Mouse (Mus musculus) heart, embryonic 12.5 days (tissue): ENCODE results near the gene Slc36a3. TPM values are rescaled to one million over a fixed set of nuclear protein-coding genes. Genes with fewer than 3 reads are reported as not detected.

Experiments
- ATAC-seq: fragments of 200-750 bp; cut with Nextera tagmentation; 2 replicates; pipeline ENCODE4 v1.8.0; 2017; ENCODE audit warnings: moderate TSS enrichment, moderate library complexity; ENCODE audit not compliant: insufficient number of reproducible peaks, low FRiP score
- H3K27ac ChIP-seq: fragments of 300-500 bp; sonication (generic); 2 replicates; pipeline ENCODE4 v1.5.1; 2016; ENCODE audit warnings: mild to moderate bottlenecking, moderate library complexity; ENCODE audit not compliant: poor library complexity, severe bottlenecking
- H3K27me3 ChIP-seq: fragments of 300-500 bp; sonication (generic); replicated peaks from 2 replicates; pipeline ENCODE4 v1.6.1; 2016; ENCODE audit warnings: mild to moderate bottlenecking, moderate library complexity
- H3K36me3 ChIP-seq: fragments of 300-500 bp; sonication (generic); 2 replicates; pipeline ENCODE4 v1.6.1; 2016; ENCODE audit warnings: mild to moderate bottlenecking, moderate library complexity
- H3K4me1 ChIP-seq: fragments of 300-500 bp; sonication (generic); replicated peaks from 2 replicates; pipeline ENCODE4 v1.6.1; 2016; ENCODE audit warnings: mild to moderate bottlenecking
- H3K4me2 ChIP-seq: fragments of 300-500 bp; sonication (generic); 2 replicates; pipeline ENCODE4 v1.6.1; 2016; ENCODE audit warnings: mild to moderate bottlenecking, moderate library complexity
- H3K4me3 ChIP-seq: fragments of 300-500 bp; sonication (generic); 2 replicates; pipeline ENCODE4 v1.5.1; 2016; ENCODE audit warnings: mild to moderate bottlenecking
- H3K9ac ChIP-seq: fragments of 300-500 bp; sonication (generic); 2 replicates; pipeline ENCODE4 v1.6.1; 2016; ENCODE audit warnings: mild to moderate bottlenecking, moderate library complexity
- H3K9me3 ChIP-seq: fragments of 300-500 bp; sonication (generic); replicated peaks from 2 replicates; pipeline ENCODE4 v1.6.1; 2016; ENCODE audit warnings: mild to moderate bottlenecking, moderate library complexity
- WGBS: fragments of 180-500 bp; shearing (Covaris S2); methylation state at CpG from one replicate; pipeline ENCODE4 v1.1.7; 2016; 5-methylcytosine and 5-hydroxymethylcytosine counted together
- polyA plus RNA-seq: library from polyadenylated mRNA; unstranded; fragments of >200 nt; fragmentation: Nextera tagmentation; extraction: Ambion mirVana; gene quantifications from 2 replicates; pipeline ENCODE4 v1.2.1, GENCODE M21; 2016

Slc36a3 gene
- polyA plus RNA-seq, 1 experiment from 2014 or later: not detected

GRCm38 (mm10) chr11:55146855-55147254 lies 4.7 kb downstream of the Slc36a3 start:
- Histone ChIP-seq H3K27me3 (no peaks in the 10 kb centered on the region), H3K36me3 (no peaks in the 10 kb centered on the region), H3K4me1 (no peaks in the 10 kb centered on the region), H3K4me3 (no peak overlapping the region), H3K9me3 (no peaks in the 10 kb centered on the region; the same call in 1 of the 2 replicates), H3K27ac (no peak overlapping the region), H3K9ac (no peak overlapping the region), H3K4me2 (no peak overlapping the region)
- no peak for ATAC-seq
- 68% methylated on average over 1 of the region's 1 CpGs for WGBS

GRCm38 (mm10) chr11:55144011-55144410 lies 7.5 kb downstream of the Slc36a3 start:
- Histone ChIP-seq H3K4me3 (no peak overlapping the region), H3K9ac (no peak overlapping the region), H3K27ac (no peak overlapping the region), H3K4me2 (no peak overlapping the region), H3K27me3 (no peaks in the 10 kb centered on the region), H3K36me3 (no peaks in the 10 kb centered on the region), H3K4me1 (no peaks in the 10 kb centered on the region), H3K9me3 (no peaks in the 10 kb centered on the region; the same call in 1 of the 2 replicates)
- ATAC-seq: no peak
- WGBS: 75% methylated on average over 5 of the region's 5 CpGs

- 74% methylated on average over 4 of the region's 4 CpGs for WGBS
- H3K27me3 ChIP-seq: no peaks in the 10 kb centered on the region
- ATAC-seq: no peak
- H3K4me3 ChIP-seq: no peak overlapping the region
- H3K4me2 ChIP-seq: no peak overlapping the region
- H3K9me3 ChIP-seq: no peaks in the 10 kb centered on the region; the same call in 1 of the 2 replicates
- H3K27ac ChIP-seq: no peak overlapping the region
- H3K9ac ChIP-seq: no peak overlapping the region
- no peaks in the 10 kb centered on the region for H3K36me3 ChIP-seq
- no peaks in the 10 kb centered on the region for H3K4me1 ChIP-seq
Measured at GRCm38 (mm10) chr11:55141502-55141901, 10.0 kb downstream of the Slc36a3 start.

GRCm38 (mm10) chr11:55137646-55138045 lies 13.9 kb downstream of the Slc36a3 start:
- ATAC-seq: no peak
- no peak overlapping the region for H3K4me2 ChIP-seq
- H3K4me3 ChIP-seq: no peak overlapping the region
- no peaks in the 10 kb centered on the region for H3K36me3 ChIP-seq
- H3K4me1 ChIP-seq: no peaks in the 10 kb centered on the region
- no peaks in the 10 kb centered on the region for H3K9me3 ChIP-seq
- no peaks in the 10 kb centered on the region for H3K27me3 ChIP-seq
- H3K9ac ChIP-seq: no peak overlapping the region
- H3K27ac ChIP-seq: no peak overlapping the region

GRCm38 (mm10) chr11:55136770-55137547 lies 14.5 kb downstream of the Slc36a3 start:
- 73% methylated on average over 15 of the region's 15 CpGs for WGBS

GRCm38 (mm10) chr11:55134871-55135270 lies 16.6 kb downstream of the Slc36a3 start:
- Histone ChIP-seq H3K27ac (no peak overlapping the region), H3K4me2 (no peak overlapping the region), H3K4me1 (no peaks in the 10 kb centered on the region), H3K9me3 (no peaks in the 10 kb centered on the region), H3K9ac (no peak overlapping the region), H3K4me3 (no peak overlapping the region), H3K27me3 (no peaks in the 10 kb centered on the region), H3K36me3 (no peaks in the 10 kb centered on the region)
- WGBS: 77% methylated on average over 5 of the region's 5 CpGs
- ATAC-seq: no peak

More at GRCm38 (mm10) chr11:55136770-55137547, 14.5 kb downstream of the Slc36a3 start:
- H3K4me3 ChIP-seq: no peak overlapping the region
- H3K4me2 ChIP-seq: no peak overlapping the region
- no peaks in the 10 kb centered on the region for H3K36me3 ChIP-seq
- no peak overlapping the region for H3K9ac ChIP-seq
- H3K4me1 ChIP-seq: no peaks in the 10 kb centered on the region
- no peaks in the 10 kb centered on the region for H3K9me3 ChIP-seq
- ATAC-seq: no peak
- H3K27me3 ChIP-seq: no peaks in the 10 kb centered on the region
- no peak overlapping the region for H3K27ac ChIP-seq

GRCm38 (mm10) chr11:55134407-55134806 lies 17.1 kb downstream of the Slc36a3 start:
- 76% methylated on average over 1 of the region's 1 CpGs for WGBS
- no peak overlapping the region for H3K27ac ChIP-seq
- no peaks in the 10 kb centered on the region for H3K27me3 ChIP-seq
- no peak for ATAC-seq
- no peaks in the 10 kb centered on the region for H3K36me3 ChIP-seq
- H3K4me3 ChIP-seq: no peak overlapping the region
- H3K4me2 ChIP-seq: no peak overlapping the region
- no peaks in the 10 kb centered on the region for H3K4me1 ChIP-seq
- no peaks in the 10 kb centered on the region for H3K9me3 ChIP-seq
- H3K9ac ChIP-seq: no peak overlapping the region

GRCm38 (mm10) chr11:55133204-55133603 lies 18.3 kb downstream of the Slc36a3 start:
- 87% methylated on average over 1 of the region's 1 CpGs for WGBS
- no peak overlapping the region for H3K4me3 ChIP-seq
- no peak overlapping the region for H3K4me2 ChIP-seq
- H3K9ac ChIP-seq: no peak overlapping the region
- ATAC-seq: no peak
- H3K27ac ChIP-seq: no peak overlapping the region
- H3K27me3 ChIP-seq: no peaks in the 10 kb centered on the region
- H3K4me1 ChIP-seq: no peaks in the 10 kb centered on the region
- H3K36me3 ChIP-seq: no peaks in the 10 kb centered on the region
- H3K9me3 ChIP-seq: no peaks in the 10 kb centered on the region

- H3K4me3 ChIP-seq: no peak overlapping the region
- no peaks in the 10 kb centered on the region for H3K9me3 ChIP-seq
- no peak overlapping the region for H3K27ac ChIP-seq
- 90% methylated on average over 1 of the region's 1 CpGs for WGBS
- no peak overlapping the region for H3K9ac ChIP-seq
- no peak for ATAC-seq
- no peaks in the 10 kb centered on the region for H3K27me3 ChIP-seq
- H3K4me2 ChIP-seq: no peak overlapping the region
- H3K36me3 ChIP-seq: no peaks in the 10 kb centered on the region
- H3K4me1 ChIP-seq: no peaks in the 10 kb centered on the region
Measured at GRCm38 (mm10) chr11:55131946-55132345, 19.6 kb downstream of the Slc36a3 start.

GRCm38 (mm10) chr11:55131077-55131742 lies 20.3 kb downstream of the Slc36a3 start:
- no peaks in the 10 kb centered on the region for H3K4me1 ChIP-seq
- H3K9me3 ChIP-seq: no peaks in the 10 kb centered on the region
- 78% methylated on average over 11 of the region's 11 CpGs for WGBS
- no peak overlapping the region for H3K9ac ChIP-seq
- no peak overlapping the region for H3K4me2 ChIP-seq
- ATAC-seq: peak; percentile 59; the same call in 1 of the 2 replicates
- H3K4me3 ChIP-seq: no peak overlapping the region
- no peak overlapping the region for H3K27ac ChIP-seq
- H3K36me3 ChIP-seq: no peaks in the 10 kb centered on the region
- no peaks in the 10 kb centered on the region for H3K27me3 ChIP-seq

GRCm38 (mm10) chr11:55128411-55128810 lies 23.1 kb downstream of the Slc36a3 start:
- no peak overlapping the region for H3K4me3 ChIP-seq
- no peak overlapping the region for H3K27ac ChIP-seq
- ATAC-seq: no peak
- no peaks in the 10 kb centered on the region for H3K36me3 ChIP-seq
- H3K4me1 ChIP-seq: no peaks in the 10 kb centered on the region
- no peak overlapping the region for H3K9ac ChIP-seq
- no peak overlapping the region for H3K4me2 ChIP-seq
- H3K9me3 ChIP-seq: no peaks in the 10 kb centered on the region
- WGBS: 71% methylated on average over 3 of the region's 3 CpGs
- H3K27me3 ChIP-seq: no peaks in the 10 kb centered on the region
